12 mouse cellular contexts compared by ENCODE assay signal in the genomic region with DNA sequence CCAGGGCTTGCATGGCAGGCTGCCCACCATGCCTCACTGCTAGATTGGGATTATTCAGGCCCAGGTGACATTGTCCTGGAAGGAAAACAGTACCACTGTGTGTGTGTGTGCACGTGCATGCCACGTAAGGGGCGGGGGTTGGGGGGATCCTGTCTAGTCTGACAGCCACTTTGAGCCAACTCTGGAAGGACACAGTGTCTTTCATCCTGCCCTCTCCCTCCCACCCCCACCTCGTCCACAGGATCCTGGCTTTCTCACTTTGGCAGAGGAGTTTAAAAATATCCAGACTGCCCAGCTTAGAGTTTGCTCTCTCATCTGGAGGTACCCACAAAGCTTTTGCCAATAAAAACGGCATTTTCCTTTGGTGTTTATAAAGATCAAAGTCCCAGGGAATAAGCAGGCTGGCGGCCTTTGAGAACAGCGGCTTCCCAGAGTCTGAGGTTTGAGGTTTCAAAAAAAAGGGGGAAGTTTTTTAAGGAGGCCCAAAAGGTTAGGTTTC.
DNase-seq lines count a peak whose midpoint lies in the region; ATAC-seq and TF ChIP-seq lines count a peak whose summit lies in the region.
"Had no signal": no experiment of that assay in that cellular context is flagged by ENCODE, and none has a peak within 500 bp of the region (broad histone marks: within the 10 kb centered on the region; RNA-seq: fewer than 3 reads in every experiment).

No protein-coding gene starts in this region.

- TF ChIP-seq POLR2A in liver, adult 2 months (IDR thresholded peaks at IDR 0.05; ENCODE audit: extremely low read depth, insufficient read depth, low read length) = no peak

- no peak overlapping the region for H3K9ac ChIP-seq in liver, adult 2 months (ENCODE audit: low read depth, low read length)
- no peak overlapping the region for H3K9ac ChIP-seq in liver, postnatal 0 days (replicated peaks)
- H3K9ac ChIP-seq in forebrain, embryonic 15.5 days (replicated peaks) = no peak overlapping the region
- no peak overlapping the region for H3K9ac ChIP-seq in limb, embryonic 13.5 days
- H3K9ac ChIP-seq: hindbrain, embryonic 15.5 days; liver, embryonic 12.5 days had no signal

- H3K4me1 ChIP-seq in liver, adult 2 months (ENCODE audit: control insufficient read depth, insufficient read depth, low read length) = no peaks in the 10 kb centered on the region
- H3K4me1 ChIP-seq in liver, postnatal 0 days (ENCODE audit: insufficient read depth) = no peaks in the 10 kb centered on the region
- H3K4me1 ChIP-seq in forebrain, embryonic 15.5 days = no peaks in the 10 kb centered on the region
- H3K4me1 ChIP-seq in limb, embryonic 13.5 days = peaks cover 25% of the 10 kb centered on the region
- H3K4me1 ChIP-seq: liver, embryonic 12.5 days; megakaryocyte, embryonic 14.5 days had no signal

- H3K4me2 ChIP-seq in liver, postnatal 0 days (ENCODE audit: low read depth, low read length) = no peak overlapping the region
- H3K4me2 ChIP-seq in forebrain, embryonic 15.5 days (replicated peaks) = no peak overlapping the region
- no peak overlapping the region for H3K4me2 ChIP-seq in limb, embryonic 13.5 days (replicated peaks)
- H3K4me2 ChIP-seq: hindbrain, embryonic 15.5 days; liver, embryonic 12.5 days had no signal

- no peaks in the 10 kb centered on the region for H3K27me3 ChIP-seq in liver, adult 2 months (ENCODE audit: control insufficient read depth, insufficient read depth, low read length)
- H3K27me3 ChIP-seq in liver, postnatal 0 days (ENCODE audit: insufficient read depth, low read length) = no peaks in the 10 kb centered on the region
- H3K27me3 ChIP-seq in forebrain, embryonic 15.5 days = no peaks in the 10 kb centered on the region
- H3K27me3 ChIP-seq in limb, embryonic 13.5 days = 0 out of 2 replicates have a peak, but pooled peaks cover 3% of the 10 kb centered on the region
- H3K27me3 ChIP-seq: hindbrain, embryonic 15.5 days had no signal

- no peaks in the 10 kb centered on the region for H3K9me3 ChIP-seq in liver, postnatal 0 days (ENCODE audit: low read length)
- H3K9me3 ChIP-seq in forebrain, embryonic 15.5 days = no peaks in the 10 kb centered on the region
- H3K9me3 ChIP-seq in limb, embryonic 13.5 days = no peaks in the 10 kb centered on the region
- H3K9me3 ChIP-seq: hindbrain, embryonic 15.5 days; liver, embryonic 12.5 days had no signal

- no peak for ATAC-seq in liver, postnatal 0 days
- ATAC-seq in forebrain, embryonic 15.5 days (replicated peaks) = 0 out of 2 replicates have a peak, but pooled peaks have one; percentile 29
- peak; percentile 57 for ATAC-seq in limb, embryonic 13.5 days (ENCODE audit: low FRiP score, low read depth)
- ATAC-seq: liver, embryonic 12.5 days had no signal

- DNase-seq in adrenal gland, adult (ENCODE audit: inconsistent age in 2 of 2, low spot score in 1 of 2) = peak; percentile 67 to 70
- DNase-seq in adrenal gland, postnatal 4 days (ENCODE audit: low spot score in 2 of 2) = no peak
- DNase-seq in liver, adult 2 months (ENCODE audit: extremely low read depth, low read depth, low spot score) = peak; percentile 3
- no peak for DNase-seq in liver, postnatal 0 days
- no peak for DNase-seq in thymus, postnatal 4 days
- no peak for DNase-seq in left cerebral cortex, postnatal 25 days (ENCODE audit: low spot score in 2 of 2)
- DNase-seq: thymus, postnatal 25 days had no signal

- WGBS in liver, adult 2 months = 53% methylated on average over 7 of the region's 7 CpGs
- WGBS in liver, postnatal 0 days (ENCODE audit: insufficient replicate concordance) = 57% methylated on average over 7 of the region's 7 CpGs
- WGBS in forebrain, embryonic 15.5 days = 24% methylated on average over 7 of the region's 7 CpGs
- 17% methylated on average over 7 of the region's 7 CpGs for WGBS in limb, embryonic 13.5 days

- TF ChIP-seq EP300 in liver, postnatal 0 days (IDR thresholded peaks at IDR 0.05; ENCODE audit: low read depth) = no peak

- intact Hi-C loops in left cerebral cortex, postnatal 25 days (cut with DNase I) = no loop called here

- no peak overlapping the region for H3K4me3 ChIP-seq in liver, adult 2 months (ENCODE audit: insufficient read depth, low read depth, low read length)
- no peak overlapping the region for H3K4me3 ChIP-seq in liver, postnatal 0 days (ENCODE audit: low read depth, low read length)
- H3K4me3 ChIP-seq in forebrain, embryonic 15.5 days = no peak overlapping the region
- H3K4me3 ChIP-seq in limb, embryonic 13.5 days = no peak overlapping the region
- H3K4me3 ChIP-seq: hindbrain, embryonic 15.5 days; liver, embryonic 12.5 days; megakaryocyte, embryonic 14.5 days had no signal

- H3K27ac ChIP-seq in liver, adult 2 months (replicated peaks; ENCODE audit: insufficient read depth, low read depth, low read length) = no peak overlapping the region
- H3K27ac ChIP-seq in liver, postnatal 0 days (ENCODE audit: low read depth) = no peak overlapping the region
- no peak overlapping the region for H3K27ac ChIP-seq in forebrain, embryonic 15.5 days (replicated peaks)
- peak overlapping the region; percentile 63; the same call in 1 of the 2 replicates for H3K27ac ChIP-seq in limb, embryonic 13.5 days
- H3K27ac ChIP-seq: liver, embryonic 12.5 days had no signal

- no peaks in the 10 kb centered on the region for H3K79me2 ChIP-seq in liver, adult 2 months (ENCODE audit: control insufficient read depth, insufficient read depth, low read length)

- TF ChIP-seq CTCF in liver, adult 2 months (IDR thresholded peaks at IDR 0.05; ENCODE audit: low read depth, low read length) = no peak
- no peak for TF ChIP-seq CTCF in liver, postnatal 0 days (IDR thresholded peaks at IDR 0.05; ENCODE audit: low read depth)

- H3K36me3 ChIP-seq in liver, adult 2 months (ENCODE audit: control insufficient read depth, insufficient read depth, low read length) = no peaks in the 10 kb centered on the region
- H3K36me3 ChIP-seq in liver, postnatal 0 days (replicated peaks; ENCODE audit: insufficient read depth, low read length) = no peaks in the 10 kb centered on the region
- no peaks in the 10 kb centered on the region for H3K36me3 ChIP-seq in forebrain, embryonic 15.5 days
- H3K36me3 ChIP-seq in limb, embryonic 13.5 days = no peaks in the 10 kb centered on the region
- H3K36me3 ChIP-seq: hindbrain, embryonic 15.5 days; liver, embryonic 12.5 days had no signal

Comparison
In these comparisons a context has a peak if more than half of its experiments do, and no peak if none do; other contexts are left out.
1. DNase-seq: peak in adrenal gland, adult (2 of 2) and liver, adult 2 months (single experiment); none in adrenal gland, postnatal 4 days (0 of 2), liver, postnatal 0 days (single experiment), thymus, postnatal 4 days (single experiment) and left cerebral cortex, postnatal 25 days (0 of 2).